Mouse (Mus musculus): Measurements from ENCODE around the gene Atxn2l. TPM values are rescaled to one million over a fixed set of nuclear protein-coding genes. Genes with fewer than 3 reads are reported as not detected.

The Atxn2l gene
- total and polyA plus RNA-seq, 3 experiments = 34.0 to 66.7 (median 37.6) TPM

DNA sequence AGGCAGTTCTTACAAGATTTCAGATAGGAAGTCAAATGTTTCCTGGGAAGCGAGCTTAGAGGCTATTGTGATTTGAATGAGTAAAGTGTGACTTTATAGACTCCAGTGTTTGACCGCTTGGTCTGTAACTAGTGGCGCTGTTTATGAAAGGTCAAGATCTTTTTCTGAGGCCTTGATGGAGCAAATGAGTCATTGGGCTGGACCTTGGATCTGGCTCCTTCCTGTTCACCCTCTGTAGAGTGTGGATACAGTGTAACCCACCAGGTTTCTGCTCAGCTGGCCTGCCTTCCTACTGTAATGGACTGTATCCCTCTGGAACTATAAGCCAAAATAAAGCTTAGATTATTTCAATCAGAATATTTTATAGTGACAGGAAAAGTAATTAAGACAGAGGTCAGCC is 8.1 kb upstream of the Atxn2l start:
- Histone ChIP-seq H3K9ac (ENCODE audit: low read depth, low read length) (no peak overlapping the region), H3K27ac (no peak overlapping the region), H3K4me1 (ENCODE audit: control insufficient read depth, insufficient read depth, low read length) (no peaks in the 10 kb centered on the region), H3K36me3 (ENCODE audit: control insufficient read depth, insufficient read depth, low read length) (no peaks in the 10 kb centered on the region), H3K79me2 (replicated peaks; ENCODE audit: control insufficient read depth, insufficient read depth, low read length) (no peaks in the 10 kb centered on the region), H3K4me3 (no peak overlapping the region), H3K27me3 (ENCODE audit: control insufficient read depth, insufficient read depth, low read length) (no peaks in the 10 kb centered on the region)
- no peak for TF ChIP-seq CTCF (IDR thresholded peaks at IDR 0.05)
- no peak for TF ChIP-seq POLR2A (IDR thresholded peaks at IDR 0.05; ENCODE audit: insufficient read depth, low read depth, low read length)
- no peak for TF ChIP-seq EP300 (IDR thresholded peaks at IDR 0.05; ENCODE audit: insufficient read depth, low read depth, low read length)
- no peak for DNase-seq
- WGBS = 51% methylated on average over 3 of the region's 3 CpGs
- intact Hi-C loops (cut with DNase I) = no loop called here

DNA sequence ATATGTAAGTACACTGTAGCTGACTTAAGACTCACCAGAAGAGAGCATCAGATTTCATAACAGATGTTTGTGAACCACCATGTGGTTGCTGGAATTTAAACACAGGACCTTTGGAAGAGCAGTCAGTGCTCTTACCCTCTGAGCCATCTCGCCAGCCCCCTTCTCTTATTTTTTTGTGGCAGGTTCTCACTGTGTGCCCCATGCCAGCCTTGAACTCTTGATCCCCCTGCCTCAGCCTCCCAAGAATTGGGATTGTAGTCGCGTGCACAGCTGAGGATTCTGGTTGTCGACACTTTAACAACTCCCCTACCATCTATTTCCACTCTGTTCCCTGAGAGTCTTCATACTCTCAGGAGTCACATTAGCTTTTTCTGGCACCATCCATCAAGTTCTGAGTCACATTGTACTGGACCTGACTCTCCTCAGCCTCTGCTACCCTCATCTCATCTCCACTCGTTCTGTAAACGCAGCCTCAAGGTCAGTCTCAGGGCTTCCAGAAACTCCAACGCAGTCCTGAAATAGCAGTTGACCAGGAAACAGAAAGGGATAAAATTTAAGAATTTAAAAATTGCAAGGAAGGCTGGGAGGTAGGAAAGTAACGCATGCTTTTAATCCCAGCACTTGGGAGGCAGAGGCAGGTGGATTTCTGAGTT is 4.0 kb upstream of the Atxn2l start:
- Histone ChIP-seq H3K27me3 (ENCODE audit: control insufficient read depth, insufficient read depth, low read length) (no peaks in the 10 kb centered on the region), H3K4me3 (no peak overlapping the region), H3K79me2 (replicated peaks; ENCODE audit: control insufficient read depth, insufficient read depth, low read length) (no peaks in the 10 kb centered on the region), H3K9ac (ENCODE audit: low read depth, low read length) (no peak overlapping the region), H3K36me3 (ENCODE audit: control insufficient read depth, insufficient read depth, low read length) (no peaks in the 10 kb centered on the region), H3K27ac (no peak overlapping the region), H3K4me1 (ENCODE audit: control insufficient read depth, insufficient read depth, low read length) (no peaks in the 10 kb centered on the region)
- intact Hi-C loops (cut with DNase I) = loop anchor here (10.0 kb wide), 1 partner anchor 358 kb away; the partner anchor contains the start of genes Hirip3 and Ino80e
- no peak for TF ChIP-seq POLR2A (IDR thresholded peaks at IDR 0.05; ENCODE audit: insufficient read depth, low read depth, low read length)
- TF ChIP-seq CTCF (IDR thresholded peaks at IDR 0.05) = no peak
- TF ChIP-seq EP300 (IDR thresholded peaks at IDR 0.05; ENCODE audit: insufficient read depth, low read depth, low read length) = no peak
- DNase-seq = no peak
- WGBS = 73% methylated on average over 8 of the region's 8 CpGs

DNA sequence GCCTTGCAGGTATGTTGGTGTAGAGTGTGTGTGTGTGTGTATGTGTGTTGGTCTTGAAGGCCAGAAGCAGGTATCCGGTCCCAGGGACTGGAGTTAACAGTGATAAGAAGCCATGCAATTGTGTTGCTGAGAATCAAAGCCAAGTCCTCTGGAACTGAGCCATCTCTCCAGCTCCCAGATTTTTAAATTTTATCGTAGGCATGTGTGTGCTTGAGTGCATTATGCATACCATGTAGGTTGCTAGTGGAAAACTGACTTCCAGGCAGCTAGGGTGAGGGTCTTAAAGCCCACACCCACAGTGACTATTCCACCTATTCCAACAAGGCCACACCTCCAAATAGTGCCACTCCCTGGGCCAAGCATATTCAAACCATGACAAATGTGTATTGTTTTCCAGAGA is 1.7 kb upstream of the Atxn2l start:
- 39% methylated on average over 2 of the region's 2 CpGs for WGBS
- Histone ChIP-seq H3K9ac (ENCODE audit: low read depth, low read length) (no peak overlapping the region), H3K27me3 (ENCODE audit: control insufficient read depth, insufficient read depth, low read length) (no peaks in the 10 kb centered on the region), H3K27ac (no peak overlapping the region), H3K4me1 (ENCODE audit: control insufficient read depth, insufficient read depth, low read length) (no peaks in the 10 kb centered on the region), H3K36me3 (ENCODE audit: control insufficient read depth, insufficient read depth, low read length) (peaks cover 7% of the 10 kb centered on the region), H3K79me2 (replicated peaks; ENCODE audit: control insufficient read depth, insufficient read depth, low read length) (no peaks in the 10 kb centered on the region), H3K4me3 (no peak overlapping the region)
- TF ChIP-seq CTCF (IDR thresholded peaks at IDR 0.05) (no peak), POLR2A (IDR thresholded peaks at IDR 0.05; ENCODE audit: insufficient read depth, low read depth, low read length) (no peak), EP300 (IDR thresholded peaks at IDR 0.05; ENCODE audit: insufficient read depth, low read depth, low read length) (no peak)
- peak in 1 of 2 experiments; percentile 12 for DNase-seq
- intact Hi-C loops (cut with DNase I) = loop anchor here (10.0 kb wide), 1 partner anchor 360 kb away; the partner anchor contains the start of genes Hirip3 and Ino80e

DNA sequence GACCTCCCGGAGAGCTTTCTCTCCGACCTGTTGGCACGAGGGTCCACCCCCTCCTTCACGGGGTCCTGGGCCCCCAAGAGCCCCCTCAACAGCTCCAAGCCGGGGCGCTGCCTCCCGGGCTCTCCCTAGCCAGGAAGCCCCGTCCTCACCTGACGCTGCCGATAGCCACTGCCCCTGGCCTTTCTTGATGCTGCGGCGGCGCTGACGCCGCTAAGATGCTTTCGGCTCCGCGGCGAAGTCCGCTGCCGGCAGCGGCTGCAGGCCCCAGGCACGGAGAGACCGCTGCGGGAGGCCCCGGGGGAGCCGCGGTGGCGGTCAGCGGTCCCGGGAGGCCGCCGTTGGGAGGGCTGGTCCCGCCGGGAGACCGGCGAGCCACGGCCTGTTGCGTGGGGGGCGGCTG is 486 bp downstream of the Atxn2l start:
- H3K36me3 ChIP-seq (ENCODE audit: control insufficient read depth, insufficient read depth, low read length) = peaks cover 11% of the 10 kb centered on the region
- intact Hi-C loops (cut with DNase I) = loop anchor here (10.0 kb wide), 1 partner anchor 362 kb away; the partner anchor contains the start of genes Hirip3 and Ino80e
- H3K4me1 ChIP-seq (ENCODE audit: control insufficient read depth, insufficient read depth, low read length) = no peaks in the 10 kb centered on the region
- no peaks in the 10 kb centered on the region for H3K79me2 ChIP-seq (replicated peaks; ENCODE audit: control insufficient read depth, insufficient read depth, low read length)
- no peaks in the 10 kb centered on the region for H3K27me3 ChIP-seq (ENCODE audit: control insufficient read depth, insufficient read depth, low read length)
- 1% methylated on average over 39 of the region's 40 CpGs for WGBS
- H3K4me3 ChIP-seq = peak overlapping the region; percentile 99
- peak overlapping the region; percentile 96 for H3K9ac ChIP-seq (ENCODE audit: low read depth, low read length)
- TF ChIP-seq POLR2A (IDR thresholded peaks at IDR 0.05; ENCODE audit: insufficient read depth, low read depth, low read length) (no peak), CTCF (IDR thresholded peaks at IDR 0.05) (no peak), EP300 (IDR thresholded peaks at IDR 0.05; ENCODE audit: insufficient read depth, low read depth, low read length) (no peak)
- DNase-seq = no peak
- H3K27ac ChIP-seq = peak overlapping the region; percentile 98

DNA sequence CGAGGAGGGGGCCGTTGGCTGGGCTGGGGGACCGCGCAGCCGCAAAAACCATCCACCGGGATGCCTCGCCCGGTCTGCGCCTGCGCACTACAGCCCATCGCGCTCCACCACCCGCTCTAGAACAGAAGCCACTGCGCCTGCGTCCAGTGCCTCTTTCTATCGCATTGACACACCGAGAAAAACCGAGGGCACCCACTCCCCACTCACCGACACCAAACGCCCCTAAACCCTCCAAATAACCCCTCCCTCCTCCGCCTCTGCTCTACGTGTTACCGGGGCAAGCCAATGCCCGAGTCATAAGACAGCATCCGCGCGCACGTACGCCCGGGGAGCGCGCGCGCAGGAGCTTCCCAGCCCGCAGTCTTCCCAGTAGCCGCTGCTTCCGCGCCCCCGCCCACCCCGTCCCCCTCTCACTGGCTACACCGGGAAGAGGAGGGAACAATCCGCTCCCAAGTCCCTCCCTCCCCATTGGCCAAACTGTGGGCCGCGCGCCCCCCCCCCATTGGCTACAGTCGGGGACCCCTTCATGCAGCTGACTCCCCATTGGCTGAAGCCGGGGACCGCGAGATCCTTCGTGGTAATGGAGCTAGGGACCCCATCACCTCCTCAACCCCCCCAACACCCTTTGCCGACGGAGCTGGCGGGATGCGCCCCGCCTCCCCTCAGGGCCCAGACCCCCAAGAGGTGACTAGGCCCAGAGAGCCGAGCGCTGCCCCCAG is 1.1 kb downstream of the Atxn2l start:
- Histone ChIP-seq H3K4me1 (ENCODE audit: control insufficient read depth, insufficient read depth, low read length) (no peaks in the 10 kb centered on the region), H3K9ac (ENCODE audit: low read depth, low read length) (peak overlapping the region; percentile 96), H3K27me3 (ENCODE audit: control insufficient read depth, insufficient read depth, low read length) (no peaks in the 10 kb centered on the region), H3K79me2 (replicated peaks; ENCODE audit: control insufficient read depth, insufficient read depth, low read length) (no peaks in the 10 kb centered on the region), H3K4me3 (peak overlapping the region; percentile 99), H3K36me3 (ENCODE audit: control insufficient read depth, insufficient read depth, low read length) (peaks cover 11% of the 10 kb centered on the region), H3K27ac (peak overlapping the region; percentile 98)
- 1% methylated on average over 57 of the region's 57 CpGs for WGBS
- peak; percentile 93 to 95 for DNase-seq
- intact Hi-C loops (cut with DNase I) = loop anchor here (10.0 kb wide), 1 partner anchor 363 kb away; the partner anchor contains the start of genes Hirip3 and Ino80e
- peak; percentile 61 for TF ChIP-seq POLR2A (IDR thresholded peaks at IDR 0.05; ENCODE audit: insufficient read depth, low read depth, low read length)
- no peak for TF ChIP-seq CTCF (IDR thresholded peaks at IDR 0.05)

DNA sequence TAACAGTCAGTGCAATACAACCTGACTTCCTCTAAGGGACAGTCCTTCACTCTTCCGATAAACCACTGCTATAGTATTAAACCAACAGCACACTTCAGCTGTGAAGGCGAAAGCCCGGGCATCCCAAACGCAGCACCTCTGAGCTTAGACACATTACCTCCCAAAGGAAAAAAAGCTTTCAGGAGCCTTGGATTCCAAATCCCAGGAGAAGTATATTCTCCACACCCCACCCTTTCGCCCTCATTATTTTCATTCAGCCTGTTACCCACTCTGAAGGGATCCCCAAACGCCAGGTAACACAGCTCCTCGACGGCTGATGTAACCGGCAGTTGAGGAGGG is 1.6 kb downstream of the Atxn2l start:
- H3K27me3 ChIP-seq (ENCODE audit: control insufficient read depth, insufficient read depth, low read length) = no peaks in the 10 kb centered on the region
- no peak for DNase-seq
- H3K4me1 ChIP-seq (ENCODE audit: control insufficient read depth, insufficient read depth, low read length) = no peaks in the 10 kb centered on the region
- peaks cover 11% of the 10 kb centered on the region for H3K36me3 ChIP-seq (ENCODE audit: control insufficient read depth, insufficient read depth, low read length)
- H3K9ac ChIP-seq (ENCODE audit: low read depth, low read length) = peak overlapping the region; percentile 73
- H3K79me2 ChIP-seq (replicated peaks; ENCODE audit: control insufficient read depth, insufficient read depth, low read length) = no peaks in the 10 kb centered on the region
- TF ChIP-seq EP300 (IDR thresholded peaks at IDR 0.05; ENCODE audit: insufficient read depth, low read depth, low read length) (no peak), POLR2A (IDR thresholded peaks at IDR 0.05; ENCODE audit: insufficient read depth, low read depth, low read length) (no peak), CTCF (IDR thresholded peaks at IDR 0.05) (no peak)
- H3K4me3 ChIP-seq = peak overlapping the region; percentile 99
- 2% methylated on average over 9 of the region's 9 CpGs for WGBS
- H3K27ac ChIP-seq = peak overlapping the region; percentile 98
- intact Hi-C loops (cut with DNase I) = loop anchor here (1.0 to 10.0 kb wide), 2 partner anchors 13 to 363 kb away; partner anchors contain the start of genes Hirip3 and Ino80e

All from heart, adult 2 months (tissue).